Mouse (Mus musculus) WW6 (cell line): ENCODE data around the gene Ttc22.

Experiments
- DNase-seq: peaks from one replicate; pipeline ENCODE4 v3.0.0-alpha.2; 2013; ENCODE audit warnings: low read depth, low spot score

The Ttc22 gene

DNA sequence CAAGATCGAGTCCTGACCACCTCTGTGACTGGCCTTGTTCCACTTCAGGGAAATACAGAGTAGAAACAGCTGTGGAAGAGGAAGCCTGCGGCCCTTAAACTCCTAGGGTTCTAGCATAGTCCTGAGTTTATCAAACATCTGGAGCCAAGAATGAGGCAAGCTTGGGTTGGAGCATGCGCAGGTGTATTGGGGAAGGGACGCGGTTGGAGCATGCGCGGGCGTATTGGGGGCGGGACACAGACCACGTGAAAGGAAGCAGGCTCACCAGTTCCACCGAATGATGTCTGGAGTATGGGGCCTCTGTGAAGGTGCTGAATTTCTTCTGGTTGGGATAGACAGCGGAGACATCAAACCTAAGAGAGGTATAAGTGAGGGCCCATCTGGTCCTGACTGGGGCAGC lies 6.6 kb upstream of the Ttc22 start:
- no peak for DNase-seq

DNA sequence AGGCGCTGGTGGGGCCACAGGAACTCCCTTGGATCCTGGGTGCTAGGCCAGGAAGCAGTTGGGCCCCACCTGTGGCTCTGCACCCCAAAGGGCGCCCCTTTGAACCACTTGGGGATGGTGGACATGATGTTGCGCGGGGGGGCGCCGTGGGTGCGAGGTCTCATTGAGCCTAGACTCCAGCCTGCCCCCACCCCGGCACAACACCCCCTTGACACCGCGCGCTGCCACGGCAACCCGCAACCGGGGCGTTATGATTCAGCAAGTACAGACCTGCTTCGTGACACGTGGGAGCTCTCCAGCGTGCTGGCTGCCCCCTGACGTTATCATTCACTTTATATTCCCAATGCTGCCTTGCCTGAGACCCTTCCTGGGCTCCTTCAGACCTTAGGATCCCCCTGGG lies 5.2 kb upstream of the Ttc22 start, which contains the start of gene Lexm:
Lexm (minus strand) TSS at position 186 of the 400 bp plus-strand sequence.
- no peak for DNase-seq

DNA sequence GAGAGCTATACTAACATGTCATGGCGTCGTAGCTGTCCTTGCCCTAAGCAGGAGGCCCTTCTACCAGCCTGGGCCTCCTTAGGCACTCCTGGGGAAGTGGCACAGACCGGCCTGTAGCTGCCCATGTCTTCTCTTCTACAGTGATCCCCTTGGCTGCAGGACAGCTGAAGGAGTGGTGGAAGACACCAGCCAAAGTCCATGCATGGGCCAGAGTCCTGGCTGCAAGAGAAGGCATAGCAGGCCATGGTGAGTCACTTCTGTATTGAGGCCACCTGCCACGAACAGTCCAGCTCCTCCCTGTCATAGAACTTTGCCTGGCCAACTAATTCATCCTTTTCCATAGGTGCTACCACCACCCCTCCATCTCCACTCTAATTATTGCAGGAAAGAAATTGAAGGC lies 3.3 kb upstream of the Ttc22 start:
- DNase-seq: no peak

DNA sequence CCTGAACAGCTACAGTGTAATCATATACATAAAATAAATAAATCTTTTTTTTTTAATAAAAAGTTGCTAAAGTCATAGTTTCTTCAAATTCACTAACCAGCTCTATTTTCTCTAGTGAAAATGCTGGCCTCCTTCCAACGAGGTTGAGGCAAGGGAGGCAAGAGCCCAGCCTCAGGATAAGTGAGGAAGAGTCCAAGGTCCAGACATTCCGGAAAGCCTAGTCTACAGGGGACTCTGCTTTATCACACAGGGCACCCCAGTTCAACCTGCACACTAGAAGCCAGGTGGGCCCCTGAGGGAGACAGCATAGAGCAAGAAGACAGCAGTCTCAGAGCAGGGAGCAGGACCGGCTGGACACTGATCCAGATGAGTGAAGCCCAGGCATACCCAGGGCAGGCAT lies 804 bp upstream of the Ttc22 start:
- no peak for DNase-seq

DNA sequence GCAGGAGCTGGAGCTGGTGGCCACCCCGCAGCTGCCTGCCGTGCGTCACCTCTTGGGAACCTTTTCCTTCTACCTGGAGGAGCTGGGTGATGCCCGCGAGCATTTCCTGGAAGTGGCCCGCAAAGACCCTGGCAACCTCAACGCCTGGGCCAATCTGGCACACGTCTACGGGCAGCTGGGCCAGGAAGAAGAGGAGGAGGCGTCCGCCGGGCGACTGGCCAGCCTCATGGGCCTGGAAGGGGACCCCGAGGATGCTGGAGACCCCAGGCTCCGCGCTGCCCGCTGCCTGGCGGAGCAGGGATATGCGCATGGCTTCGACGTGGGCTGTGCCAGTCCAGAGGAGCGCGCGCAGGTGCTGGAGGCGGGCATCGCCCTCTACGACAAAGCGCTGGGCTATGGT lies 480 bp downstream of the Ttc22 start:
- no peak for DNase-seq

DNA sequence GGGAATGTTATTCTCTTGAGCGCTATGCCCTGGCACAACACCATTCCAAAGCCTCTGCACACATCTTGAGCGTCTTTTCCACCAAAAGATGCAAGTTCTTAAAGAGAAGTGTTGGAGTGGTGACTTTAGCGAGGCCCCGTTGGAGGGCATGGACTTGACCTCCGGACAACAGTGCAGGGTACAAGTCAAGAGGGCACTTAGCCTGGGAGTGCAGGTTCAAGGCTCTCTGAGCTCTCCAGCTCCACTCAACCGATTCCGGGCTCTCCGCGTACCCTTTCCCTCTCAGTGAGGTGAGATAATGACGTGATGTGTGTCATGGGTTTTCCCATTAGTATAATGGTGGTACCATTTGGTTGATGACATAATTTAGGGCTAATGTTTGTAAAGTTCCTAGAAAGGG lies 2.0 kb downstream of the Ttc22 start:
- no peak for DNase-seq

DNA sequence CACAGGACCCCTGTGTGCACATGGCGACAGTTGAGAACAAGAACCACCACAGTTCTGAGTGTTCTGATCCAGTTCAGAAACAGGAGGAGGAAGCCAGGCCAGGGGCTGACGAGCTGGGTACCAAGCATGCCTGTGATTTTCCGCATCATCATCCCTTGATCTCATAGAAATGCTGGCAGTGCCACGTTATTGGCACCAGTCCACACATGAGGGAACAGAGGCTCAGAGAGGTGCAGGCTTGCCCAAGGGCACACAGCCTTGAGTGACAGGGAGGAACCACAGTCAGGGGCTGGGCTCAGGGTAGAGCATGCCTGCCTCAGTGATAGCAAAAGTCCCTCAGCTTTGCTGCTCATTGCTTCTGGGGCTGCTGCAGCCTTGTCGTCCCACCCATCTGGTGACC lies 5.6 kb downstream of the Ttc22 start:
- DNase-seq: no peak

DNA sequence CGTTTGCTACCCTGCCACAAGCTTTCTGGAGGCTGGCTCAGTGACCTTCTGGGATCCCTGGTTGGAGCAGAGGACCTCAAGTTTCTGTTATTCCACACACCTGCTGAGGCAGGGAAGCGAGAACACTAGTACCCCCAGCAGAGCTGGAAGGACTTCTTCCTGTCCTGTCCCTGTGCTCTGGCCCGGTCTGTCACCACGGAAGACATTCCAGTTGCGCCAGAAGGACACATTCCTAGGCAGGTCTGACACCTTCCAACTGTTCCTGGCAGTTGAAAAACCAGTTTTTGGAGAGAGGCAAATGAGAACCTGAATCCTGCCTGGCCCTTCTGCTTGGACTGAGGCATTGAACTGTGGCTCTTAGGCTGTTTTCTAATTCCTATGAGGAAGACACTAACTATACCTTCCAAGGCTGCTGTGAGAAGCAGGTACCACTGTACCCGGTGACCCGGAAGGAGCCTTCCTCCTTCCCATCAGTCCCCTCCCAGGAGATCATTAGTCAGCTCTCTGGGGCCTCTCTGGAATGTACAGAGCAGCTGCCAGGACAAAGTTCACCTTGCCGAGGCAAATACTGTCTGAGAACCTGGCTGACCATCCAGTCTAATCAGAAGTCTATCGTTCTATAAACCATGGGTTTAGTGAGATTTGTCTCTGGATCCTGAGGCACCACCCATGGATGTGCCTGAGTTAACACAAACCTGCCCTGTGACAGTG lies 6.6 kb downstream of the Ttc22 start:
- no peak for DNase-seq

DNA sequence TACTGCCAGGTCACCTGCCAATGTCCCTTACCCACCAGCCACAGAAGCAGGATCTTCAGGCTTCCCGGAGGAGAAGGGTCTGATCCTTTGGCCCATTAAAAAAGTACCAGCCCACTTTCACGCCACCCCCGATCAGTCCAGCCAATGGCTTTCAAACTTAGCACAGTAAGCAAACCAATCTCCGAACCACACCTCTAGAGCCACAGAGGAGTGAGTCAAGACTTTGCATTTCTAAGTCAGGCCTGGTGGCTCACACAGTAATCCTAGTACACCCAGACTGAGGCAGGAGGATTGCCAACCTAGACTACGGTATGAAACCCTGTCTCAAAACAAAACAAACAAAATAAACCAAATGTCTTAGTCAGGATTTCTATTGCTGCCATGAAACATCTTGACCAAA lies 7.1 kb downstream of the Ttc22 start:
- DNase-seq: no peak

DNA sequence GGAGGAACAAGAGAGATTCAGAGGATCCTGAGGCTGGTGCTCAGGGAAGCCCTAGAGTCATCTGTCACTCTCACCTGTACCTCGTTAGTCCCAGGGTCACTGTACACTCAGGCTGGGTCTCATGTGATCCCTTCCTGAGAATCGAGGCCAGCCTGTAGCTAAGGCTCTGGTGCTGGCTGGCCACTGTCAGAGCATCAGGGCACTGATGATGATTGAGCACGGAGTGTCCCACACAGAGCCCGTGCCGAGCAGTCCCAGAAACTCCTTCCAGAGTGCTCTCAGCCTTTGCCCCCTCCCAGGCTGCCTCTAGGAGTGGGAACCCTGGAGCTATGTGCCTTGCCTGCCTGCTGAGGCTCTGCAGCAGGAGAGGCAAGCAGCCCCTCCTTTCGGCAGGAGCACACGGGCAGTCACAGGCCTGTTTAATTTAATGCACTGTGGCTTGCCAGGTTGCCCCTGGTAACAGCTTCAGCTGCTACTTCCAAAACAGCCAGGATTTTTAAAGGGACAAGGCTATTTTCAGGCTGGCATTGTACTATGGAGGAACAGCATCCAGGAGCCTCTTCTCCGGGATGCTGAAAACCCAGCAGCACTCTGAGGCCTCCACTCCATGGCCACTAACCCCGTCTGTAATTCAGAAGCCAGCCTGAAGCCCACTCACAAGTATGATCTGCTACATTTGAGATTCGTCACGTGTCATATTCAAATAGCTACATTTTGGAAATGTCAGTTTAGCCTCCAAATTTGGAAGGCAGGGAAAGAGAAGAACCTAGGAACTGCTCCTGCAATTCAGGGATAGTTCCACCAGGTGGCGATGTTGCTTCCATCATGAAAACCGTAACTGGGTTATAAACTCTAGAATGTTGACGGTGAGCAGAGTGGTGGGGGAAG lies 8.3 kb downstream of the Ttc22 start:
- no peak for DNase-seq

DNA sequence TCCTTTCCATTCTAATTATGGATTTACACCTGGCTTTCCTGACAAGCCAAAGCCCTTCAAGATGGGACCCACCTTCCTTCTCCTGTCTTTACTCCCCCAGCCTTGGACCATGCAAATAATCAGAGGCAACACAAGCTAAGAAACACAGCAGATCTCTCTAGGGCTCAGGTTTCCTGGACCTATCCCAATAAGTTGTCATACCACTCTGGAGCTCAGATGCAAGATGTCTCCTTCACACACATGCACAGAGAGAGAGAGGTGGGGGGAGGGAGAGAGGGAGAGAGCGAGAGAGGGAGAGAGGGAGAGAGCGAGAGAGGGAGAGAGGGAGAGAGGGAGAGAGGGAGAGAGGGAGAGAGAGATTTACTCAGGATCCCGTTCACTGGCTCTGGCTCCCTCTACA lies 10.1 kb downstream of the Ttc22 start:
- no peak for DNase-seq

DNA sequence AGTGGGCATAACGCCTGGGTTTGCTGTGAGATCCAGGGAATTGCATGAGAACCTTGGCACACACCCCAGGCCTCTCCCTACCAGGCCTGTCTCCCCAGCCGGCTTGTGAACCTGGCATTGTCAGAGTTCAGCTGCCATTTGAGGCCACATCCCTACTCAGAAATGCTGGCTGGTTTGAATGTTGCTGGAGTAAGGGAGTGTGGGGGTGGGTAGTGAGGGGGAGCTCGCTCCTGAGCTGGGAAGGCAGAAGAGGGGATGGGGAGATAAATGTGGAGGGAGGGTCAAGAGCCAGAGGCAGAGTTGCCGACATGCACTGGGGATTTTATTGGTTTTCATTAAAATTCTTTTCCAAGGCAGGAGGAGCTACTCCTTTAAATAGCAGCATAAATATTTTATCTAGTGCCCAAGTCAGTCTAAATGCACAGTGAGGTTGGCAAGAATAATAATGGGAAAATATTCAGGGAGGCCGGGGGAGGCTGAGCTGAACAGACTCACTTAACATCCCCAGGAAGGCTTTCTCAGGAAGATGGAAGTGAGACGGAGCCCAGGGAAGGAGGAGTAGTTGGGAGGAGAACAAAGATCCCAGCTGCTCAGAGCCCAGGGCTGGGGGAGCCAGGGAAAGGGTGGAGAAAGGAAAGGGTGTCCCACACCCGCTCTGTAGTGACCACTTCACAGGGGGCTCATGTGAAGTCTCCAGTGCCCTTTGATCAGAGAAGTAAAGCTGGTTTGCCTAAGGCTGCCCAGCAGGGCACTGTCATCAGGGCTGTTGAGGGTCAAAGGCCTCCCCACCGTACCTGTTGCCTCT lies 11.3 kb downstream of the Ttc22 start:
- DNase-seq: no peak

DNA sequence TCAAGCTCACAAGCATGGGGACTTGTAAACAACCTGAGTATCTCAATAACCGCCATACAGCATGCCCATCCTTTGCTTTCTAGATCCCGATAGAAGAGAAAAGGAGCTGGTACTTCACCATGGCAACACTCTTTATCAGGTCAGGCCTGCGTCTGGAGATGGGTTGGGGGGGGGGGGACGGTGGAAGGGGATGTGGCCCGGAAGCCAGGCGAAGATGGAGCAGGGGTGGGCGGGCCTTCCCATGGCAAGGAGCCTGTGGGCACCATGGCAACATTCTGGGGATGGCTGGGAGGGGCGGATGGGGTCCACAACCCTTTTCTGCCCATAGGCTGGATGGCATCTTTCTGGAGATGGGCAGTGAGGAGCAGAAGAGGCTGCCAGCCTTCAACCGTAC lies 11.9 kb downstream of the Ttc22 start:
- no peak for DNase-seq

DNA sequence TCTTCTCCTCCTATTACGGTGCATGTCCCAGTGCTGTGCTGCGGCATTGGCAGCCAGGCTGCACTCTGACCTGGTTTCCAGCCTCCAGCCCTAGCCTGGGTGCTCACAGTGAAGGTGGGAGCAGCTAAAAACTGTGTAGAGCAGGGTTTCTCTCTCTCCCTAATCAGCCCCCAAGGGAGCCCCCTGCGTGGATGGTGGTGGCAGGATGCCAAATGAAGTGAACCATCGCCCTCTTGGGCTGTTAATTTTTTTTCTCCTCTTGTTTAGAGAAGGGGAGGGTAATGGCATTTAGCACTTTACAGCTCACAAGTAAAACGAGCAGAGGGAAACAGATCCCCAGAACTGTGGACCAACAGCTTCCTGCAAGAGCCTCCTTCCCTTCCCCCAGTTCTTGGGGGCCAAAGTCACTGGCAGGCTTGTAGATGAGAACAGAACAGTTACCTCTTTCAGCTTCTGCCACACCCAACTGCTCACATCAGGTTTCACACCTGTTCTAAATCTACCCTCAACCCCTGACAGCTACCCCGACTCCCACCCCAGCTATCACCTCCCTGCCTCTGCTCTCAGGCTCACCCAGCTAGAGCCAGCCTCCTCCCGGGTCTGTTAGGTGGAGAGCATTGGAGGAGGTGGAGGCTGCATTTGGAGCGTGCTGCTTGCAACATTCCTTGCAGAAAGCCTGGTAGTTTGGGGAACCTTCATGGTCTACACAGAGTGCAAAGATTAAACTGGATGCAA lies 21.4 kb downstream of the Ttc22 start:
- no peak for DNase-seq

DNA sequence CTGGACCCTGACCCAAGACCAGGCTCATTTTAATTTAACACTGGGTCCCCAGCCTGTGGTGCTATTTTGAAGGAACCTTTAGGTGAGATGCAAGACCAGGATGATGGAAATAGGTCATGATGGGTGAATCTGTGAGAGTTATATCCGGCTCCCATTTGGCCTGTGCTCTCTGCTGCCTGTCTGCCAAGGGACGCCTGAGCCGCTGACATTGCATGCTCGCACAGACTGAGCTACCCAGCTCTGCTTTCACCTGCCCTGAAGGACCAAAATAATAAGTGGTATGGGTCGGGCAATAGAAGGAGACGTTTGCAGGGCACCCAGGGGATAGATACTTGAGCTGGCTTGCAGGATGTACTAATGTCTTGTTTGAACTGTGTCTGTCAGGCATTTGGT lies 22.0 kb downstream of the Ttc22 start:
- no peak for DNase-seq

DNA sequence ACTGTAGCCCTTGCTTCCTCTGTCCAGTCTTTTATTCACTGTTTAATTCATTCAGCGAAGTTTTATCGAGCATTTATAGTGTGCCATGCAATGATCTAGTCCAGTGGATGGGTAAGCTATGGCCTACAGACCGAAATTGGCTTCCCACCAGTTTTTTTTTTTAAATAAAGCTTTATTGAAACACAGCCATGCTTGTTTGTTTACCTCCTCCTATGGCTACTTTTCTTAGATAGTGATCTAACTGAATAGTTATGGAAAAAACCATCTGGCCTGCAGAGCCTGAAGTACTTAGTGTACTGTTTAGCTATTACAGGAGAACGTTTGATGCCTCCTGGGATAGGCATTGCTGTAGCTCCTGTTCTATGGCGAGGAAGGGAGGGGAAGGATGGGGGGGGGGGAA lies 23.6 kb downstream of the Ttc22 start:
- DNase-seq: no peak

DNA sequence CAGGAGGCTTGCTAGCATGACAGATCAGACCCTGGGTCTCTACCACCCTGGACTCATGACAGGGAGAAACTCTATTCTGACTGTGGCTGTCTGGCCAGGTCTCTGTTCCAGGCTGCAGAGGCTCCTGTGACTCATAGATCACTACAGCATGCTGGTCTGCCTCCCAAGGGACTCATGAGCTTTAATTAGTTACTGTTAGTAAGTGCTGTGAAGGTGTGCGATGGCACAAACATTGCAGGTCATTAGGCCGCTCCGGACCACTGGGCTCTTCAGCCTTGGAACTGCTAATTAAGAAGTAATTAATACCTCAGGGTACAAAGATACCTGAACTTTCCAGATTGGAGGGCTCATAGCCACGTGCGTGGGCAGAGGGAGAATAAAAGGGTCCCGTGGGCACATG lies 24.9 kb downstream of the Ttc22 start:
- no peak for DNase-seq

DNA sequence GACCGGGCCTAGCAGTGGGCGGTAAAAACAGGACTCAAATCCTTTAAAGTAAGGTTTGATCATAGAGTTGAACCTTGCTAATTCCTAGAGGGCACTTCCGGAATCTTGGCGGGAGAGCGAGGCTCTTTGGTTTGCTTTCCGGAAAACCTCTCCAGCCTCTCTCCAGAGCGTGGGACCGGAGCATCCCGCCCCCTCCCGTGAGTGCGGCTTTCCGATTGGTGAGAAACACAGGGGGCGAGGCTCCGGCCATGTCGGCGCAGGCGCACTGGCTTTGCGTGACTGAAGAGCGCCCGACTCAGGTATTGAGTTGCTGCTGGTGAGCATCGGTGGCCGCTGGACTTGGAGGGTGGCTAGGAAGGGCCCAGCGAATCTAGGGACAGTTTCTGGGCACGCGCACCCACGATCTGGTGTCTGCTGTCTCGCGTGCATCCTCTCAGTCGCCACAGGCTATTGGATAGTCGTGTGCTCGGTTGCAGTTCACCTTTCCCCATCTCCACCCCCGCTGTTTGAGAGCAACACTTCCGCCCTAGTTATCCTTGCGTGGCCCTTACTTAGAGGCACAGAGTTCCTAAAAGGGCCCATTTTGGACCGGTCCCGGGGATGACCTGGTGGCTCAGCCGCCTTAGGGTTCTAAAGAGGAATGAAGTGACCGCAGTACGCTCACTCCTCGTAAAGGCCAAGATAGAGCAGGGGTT lies 28.7 kb downstream of the Ttc22 start, which contains the start of gene Pars2:
Pars2 (plus strand) TSS at position 237 of the 695 bp plus-strand sequence.
- peak; percentile 82 for DNase-seq

DNA sequence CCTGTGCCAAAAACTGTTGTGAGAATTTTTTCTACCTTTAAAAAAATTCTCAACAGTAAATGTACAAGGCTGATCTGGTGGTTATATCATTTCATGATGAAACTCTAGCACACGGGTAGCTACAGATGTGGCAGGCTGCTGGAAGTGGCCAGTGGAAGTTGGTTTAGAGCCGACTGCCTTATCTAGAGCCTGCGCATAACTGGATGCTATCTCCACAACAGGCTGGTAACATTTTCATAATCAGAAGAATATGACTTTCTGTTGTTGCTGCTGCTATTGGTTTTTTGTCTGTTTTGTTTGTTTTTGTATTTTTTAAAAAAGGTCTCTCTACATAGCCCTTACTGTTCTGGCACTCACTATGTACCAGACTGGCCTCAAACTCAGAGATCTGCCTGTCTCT lies 30.3 kb downstream of the Ttc22 start:
- no peak for DNase-seq

DNA sequence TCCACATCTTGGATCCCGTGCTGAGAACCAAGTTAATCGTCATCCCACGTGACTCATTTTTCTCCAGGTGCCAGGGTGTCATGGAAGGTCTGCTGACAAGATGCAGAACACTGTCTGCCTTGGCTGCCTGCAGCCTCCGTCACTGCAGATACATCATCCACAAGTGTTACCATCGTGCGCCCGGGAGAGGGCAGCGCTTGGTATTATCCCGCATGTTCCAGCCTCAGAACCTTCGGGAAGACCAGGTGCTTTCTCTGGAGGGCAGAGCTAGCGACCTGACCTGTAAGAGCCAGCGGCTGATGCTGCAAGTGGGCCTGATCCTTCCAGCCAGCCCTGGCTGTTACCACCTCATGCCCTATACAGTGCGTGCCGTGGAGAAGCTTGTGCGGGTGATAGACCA lies 30.8 kb downstream of the Ttc22 start:
- DNase-seq: peak; percentile 16

DNA sequence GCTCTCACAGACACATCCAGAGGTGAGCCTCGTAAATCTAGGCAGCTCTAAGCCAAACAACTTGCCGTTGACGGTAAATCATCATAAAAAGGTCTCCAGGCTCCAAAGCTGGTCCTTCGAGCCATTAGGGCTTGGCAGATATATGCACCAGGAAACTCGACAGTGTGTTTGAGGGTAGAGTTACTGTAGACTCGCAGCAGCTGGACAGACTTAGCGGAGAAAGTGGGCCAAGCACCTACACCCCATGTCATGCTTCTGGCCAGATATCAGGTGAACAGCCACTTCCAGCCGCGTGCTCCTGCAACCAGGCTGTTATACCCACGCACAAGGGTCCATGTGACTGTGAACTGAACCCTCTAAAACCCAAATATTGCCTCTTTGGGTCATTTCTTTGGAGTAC lies 33.4 kb downstream of the Ttc22 start:
- no peak for DNase-seq
